Mouse (Mus musculus) left cerebral cortex, adult 8-10 months (tissue): ENCODE results near the gene Klf3. TPM values are rescaled to one million over a fixed set of nuclear protein-coding genes. Genes with fewer than 3 reads are reported as not detected.

Source experiments
- DNase-seq, 2 experiments: peaks; one replicate each; pipeline ENCODE4 v3.0.0; 2022; ENCODE audit warnings: low spot score in 2 of 2
- total RNA-seq, 4 experiments: library from RNA; stranded (reverse); gene quantifications; 2 replicates each; pipeline ENCODE4 v1.2.4; 2022

Klf3 gene
- total RNA-seq, 4 experiments from 2014 or later, result 21.2 to 30.9 (median 27.5) TPM

DNA sequence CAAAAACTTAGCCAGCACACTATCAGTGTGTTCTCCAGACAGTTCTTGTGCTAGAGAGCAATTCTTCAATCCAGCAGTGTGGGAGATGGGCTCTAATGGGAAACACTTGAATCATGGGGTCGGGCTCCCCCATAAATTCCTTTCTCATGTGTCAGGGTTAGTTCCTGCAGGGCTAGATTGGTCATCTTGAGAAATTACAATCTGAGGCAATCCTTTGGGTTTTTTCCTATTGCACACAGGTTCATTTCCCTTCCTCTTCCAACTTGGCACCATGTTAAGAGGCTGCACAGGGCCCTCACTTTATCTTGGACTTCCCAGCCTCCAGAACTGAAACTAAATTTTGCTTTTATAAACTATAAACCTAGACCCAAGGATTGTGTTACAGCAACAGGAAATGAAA lies 31.0 kb downstream of the Klf3 start:
- DNase-seq, result no peak

DNA sequence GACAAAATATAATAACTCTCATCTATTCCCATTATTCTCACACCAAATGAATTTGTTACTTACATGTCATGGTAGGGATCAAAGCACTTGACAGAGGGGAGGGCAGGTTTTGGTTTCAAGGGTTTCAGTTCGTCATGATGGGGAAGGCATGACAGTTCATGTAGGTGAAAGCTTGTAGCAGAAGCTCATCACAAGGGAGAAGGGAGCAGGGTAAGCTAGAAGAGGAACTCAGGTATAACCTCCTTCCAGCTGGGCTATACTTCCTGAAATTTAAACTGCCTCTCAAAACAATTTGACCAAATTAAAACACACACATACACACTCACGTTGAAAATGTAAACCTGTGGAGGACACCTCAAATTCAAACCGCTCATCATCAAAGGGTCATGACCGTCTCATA lies 32.1 kb downstream of the Klf3 start:
- DNase-seq, result no peak

DNA sequence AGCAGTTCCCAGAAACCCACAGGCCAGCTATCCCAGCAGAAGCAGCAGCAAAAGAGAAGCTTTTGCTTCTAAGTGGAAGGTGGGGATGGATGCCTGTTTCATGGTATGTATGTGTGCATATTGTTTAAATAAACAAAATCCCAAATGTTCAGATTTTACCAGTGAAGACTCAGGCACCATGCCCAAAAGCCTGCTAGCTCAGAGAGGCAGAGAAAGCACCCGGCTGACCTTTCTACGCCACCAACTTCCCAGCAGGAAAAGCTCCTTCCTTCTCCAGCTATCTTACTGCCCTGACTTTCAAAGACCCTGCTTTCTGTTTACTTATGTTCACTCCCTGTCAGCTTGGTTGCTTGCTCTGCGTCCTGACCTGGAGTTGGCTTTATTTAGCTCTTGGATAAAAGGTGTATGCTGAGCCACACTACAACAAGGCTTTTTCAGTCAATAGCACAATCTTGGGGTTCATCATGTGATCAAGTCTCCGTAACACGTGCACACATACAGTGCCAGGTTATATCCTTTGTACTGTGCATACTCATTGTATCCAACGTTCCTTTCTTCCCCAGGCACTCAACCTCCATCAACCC lies 35.9 kb downstream of the Klf3 start:
- DNase-seq, result no peak

DNA sequence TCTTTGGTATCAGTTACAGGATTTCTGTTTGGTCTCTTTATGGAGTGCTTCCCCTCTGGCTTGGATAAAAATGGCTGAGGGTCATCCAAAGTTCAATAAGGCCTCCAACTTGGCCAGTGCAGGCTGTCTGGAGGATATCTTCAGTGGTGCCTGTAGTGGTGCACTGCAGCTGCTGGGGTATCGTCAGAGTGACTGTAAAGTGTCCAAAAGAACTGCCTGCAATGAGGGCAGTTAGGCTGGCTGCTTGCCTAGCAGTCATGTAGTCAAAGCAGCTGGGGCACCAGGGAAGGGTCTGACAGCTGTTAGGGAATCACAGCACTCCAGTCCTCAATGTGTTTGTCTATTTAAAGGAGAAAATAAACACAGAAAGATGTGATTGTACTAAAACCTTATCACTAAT lies 36.9 kb downstream of the Klf3 start:
- DNase-seq, result no peak

DNA sequence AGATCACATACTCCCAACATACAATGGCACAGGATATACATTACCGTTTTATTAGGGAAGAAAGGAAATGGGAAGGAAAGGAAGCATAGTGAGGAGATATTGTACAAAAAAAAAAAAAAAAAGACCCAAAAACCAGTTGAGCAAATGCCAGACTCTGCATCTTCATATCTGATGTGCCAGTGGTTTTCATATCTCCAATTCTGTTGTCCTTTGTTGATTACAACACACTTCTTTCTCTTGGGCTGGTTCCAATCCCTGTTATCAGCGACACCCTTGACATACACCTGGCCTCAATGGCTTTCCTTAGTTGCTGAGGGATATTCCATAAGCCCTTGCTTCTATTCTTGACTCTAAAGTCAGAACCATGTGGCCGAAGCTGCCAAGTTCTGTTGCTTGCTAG lies 41.4 kb downstream of the Klf3 start:
- no peak for DNase-seq

DNA sequence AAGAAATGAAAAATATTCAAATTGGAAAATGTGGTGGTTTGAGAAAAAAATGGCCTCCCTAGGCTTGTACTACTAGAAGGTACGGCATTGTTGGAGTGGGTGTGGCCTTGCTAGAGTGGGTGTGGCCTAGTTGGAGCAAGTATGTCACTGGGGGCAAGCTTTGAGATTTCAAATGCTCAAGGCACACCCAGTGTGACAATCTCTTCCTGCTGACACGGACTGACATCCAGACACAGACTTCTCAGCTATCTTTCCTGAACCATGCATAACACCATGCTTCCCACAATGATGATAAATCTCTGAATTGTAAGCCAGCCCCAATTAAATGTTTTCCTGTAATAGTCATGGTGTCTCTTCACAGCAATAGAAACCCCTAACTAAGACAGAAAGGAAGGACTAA lies 44.1 kb downstream of the Klf3 start:
- DNase-seq, result no peak

DNA sequence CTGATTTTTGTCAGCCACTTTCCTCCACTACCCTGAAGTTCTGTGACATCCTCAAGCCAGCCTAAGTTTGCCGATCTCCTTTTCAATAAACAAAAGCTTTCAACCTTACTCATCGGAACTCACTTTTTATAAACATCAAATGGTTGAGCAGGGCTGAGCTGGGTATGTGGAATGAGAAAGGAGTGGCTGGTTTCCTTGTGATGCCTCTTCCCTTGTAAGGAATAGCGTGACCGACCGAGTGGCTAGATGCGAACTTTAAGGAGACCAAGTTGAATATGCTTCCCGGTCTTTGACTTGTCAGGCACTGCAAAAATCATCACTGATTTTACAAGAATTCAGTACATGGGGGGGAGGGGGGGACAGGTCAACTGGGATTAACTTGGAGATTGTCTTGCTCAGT lies 46.7 kb downstream of the Klf3 start:
- no peak for DNase-seq

DNA sequence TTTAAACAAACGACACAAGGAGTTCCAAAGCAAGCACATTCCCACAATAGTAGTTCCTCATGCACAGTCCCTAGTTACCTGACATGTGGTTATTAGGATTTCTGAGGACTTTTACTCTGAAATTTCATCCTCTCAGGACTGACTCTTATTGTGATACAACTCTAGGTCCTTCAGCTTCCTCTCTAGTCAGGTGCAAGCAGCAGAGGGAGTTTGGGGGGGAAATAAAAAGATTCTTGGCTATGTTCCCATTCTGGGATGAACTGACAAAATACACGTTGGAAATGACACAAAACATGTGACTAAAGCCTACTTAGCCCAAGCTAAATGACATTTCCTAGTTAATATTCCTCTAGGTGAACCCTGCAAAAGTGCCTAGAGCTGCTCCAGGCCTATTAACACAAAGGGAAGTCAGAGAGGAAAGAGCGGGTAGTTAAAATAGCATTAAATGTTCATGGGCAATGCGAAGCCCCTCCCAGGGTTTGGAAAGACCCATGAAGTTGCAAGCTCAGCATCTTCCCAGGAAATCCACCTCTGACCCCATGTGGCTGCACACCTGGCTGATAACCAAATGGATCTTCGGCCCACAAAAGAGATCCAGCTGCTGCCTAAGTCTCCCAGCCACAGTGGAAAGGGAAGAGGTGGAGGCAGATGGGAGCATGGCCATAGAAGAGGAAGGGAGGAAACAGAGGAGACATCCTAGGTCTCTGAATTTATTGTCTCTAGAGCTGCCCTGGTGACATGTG lies 49.6 kb downstream of the Klf3 start:
- DNase-seq, result no peak

DNA sequence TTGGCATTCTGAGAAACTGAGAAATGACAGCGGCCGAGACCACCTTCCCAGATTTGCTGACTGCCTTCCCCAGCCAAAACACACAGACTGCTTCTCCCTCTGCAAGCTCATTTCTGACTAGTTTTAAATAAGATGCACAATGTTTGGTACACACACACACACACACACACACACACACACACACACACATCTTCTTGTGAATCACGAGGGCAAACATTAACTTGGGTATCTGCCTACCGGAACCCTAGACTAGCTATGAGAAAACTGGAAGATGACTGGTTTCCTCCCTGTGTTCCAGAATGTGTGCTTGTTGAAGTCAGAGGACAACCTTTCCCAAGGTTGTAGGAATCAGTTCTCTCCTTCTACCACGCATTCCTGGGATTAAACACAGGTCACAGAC lies 50.2 kb downstream of the Klf3 start:
- no peak for DNase-seq

DNA sequence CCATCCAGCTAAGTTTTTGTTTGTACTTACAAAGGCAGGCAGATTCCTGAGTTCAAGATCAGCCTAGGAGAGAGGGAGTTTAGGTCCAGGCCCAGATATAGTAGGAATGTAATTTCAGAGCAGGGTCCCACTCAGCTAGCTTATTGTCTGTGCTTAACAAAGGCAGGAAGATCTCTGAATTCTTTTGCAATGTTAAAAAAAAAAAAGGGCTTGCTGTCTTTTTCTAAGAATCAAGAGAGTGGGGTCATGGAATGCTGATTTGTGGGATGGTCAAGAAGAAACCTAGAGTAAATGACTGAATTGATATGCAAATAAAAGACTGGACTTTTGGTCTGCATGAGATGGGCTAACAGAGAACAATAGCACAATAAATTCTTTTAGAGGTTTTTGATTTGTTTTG lies 52.0 kb downstream of the Klf3 start:
- no peak for DNase-seq

DNA sequence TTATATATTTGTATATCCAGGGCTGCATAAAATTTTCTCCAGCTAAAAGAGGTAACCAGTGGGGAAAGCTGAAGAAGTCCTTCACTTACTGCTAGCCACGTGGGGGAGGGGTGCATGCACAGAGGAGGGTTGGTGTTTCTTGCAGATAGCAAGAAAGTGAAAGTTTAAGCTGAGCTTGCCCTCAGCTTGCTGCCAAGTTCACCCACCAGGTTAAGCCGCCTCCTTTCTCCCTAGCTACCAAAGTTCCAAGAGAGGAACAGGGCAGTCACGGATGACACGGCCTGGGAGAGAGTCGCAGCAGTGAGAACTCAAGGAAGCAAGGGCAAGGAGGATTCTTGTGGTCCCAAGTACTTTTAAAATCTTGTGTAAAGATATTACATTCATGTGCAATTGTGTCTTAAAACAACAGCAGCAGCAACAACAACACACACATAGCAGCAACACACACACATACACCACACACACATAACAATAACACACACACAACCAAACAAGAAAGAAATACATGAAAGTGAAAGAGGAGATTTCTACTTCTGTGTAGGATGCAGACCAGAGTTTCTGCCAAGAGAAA lies 57.8 kb downstream of the Klf3 start:
- no peak for DNase-seq

DNA sequence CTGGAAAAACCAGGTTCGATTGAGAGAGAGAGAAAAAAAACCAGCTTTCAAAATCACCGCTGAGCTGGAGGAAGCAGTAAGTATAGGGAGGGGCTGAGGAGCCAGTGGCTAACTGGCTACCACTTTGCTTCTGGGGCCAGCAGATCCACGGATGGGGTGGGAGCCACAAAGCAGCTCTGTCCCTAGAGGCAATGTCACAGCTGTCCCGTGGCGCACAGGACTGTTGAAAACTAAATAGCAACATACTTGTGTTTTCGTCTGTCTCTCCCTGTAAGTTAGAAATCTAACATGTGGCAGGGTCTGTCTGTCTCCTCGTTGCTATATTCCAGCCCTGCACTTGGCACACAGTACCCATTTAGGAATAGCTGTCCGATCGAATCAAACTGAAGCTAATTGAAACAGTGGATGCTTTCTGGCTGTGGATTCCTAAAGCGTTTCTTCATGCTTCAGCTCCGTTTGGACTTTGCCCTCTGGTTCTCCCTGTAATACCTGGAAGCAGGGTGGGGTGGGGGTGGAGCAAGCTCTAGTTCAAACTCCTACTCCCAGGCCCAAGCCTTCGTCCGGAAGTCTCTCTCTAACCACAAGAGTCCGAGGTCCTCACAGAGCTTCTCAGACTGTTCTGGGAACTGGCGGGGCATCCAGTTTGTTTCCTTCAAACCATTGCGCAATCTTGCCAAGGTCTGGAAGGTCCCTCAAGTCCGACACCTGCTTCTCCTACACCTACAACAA lies 58.4 kb downstream of the Klf3 start:
- DNase-seq, result no peak

DNA sequence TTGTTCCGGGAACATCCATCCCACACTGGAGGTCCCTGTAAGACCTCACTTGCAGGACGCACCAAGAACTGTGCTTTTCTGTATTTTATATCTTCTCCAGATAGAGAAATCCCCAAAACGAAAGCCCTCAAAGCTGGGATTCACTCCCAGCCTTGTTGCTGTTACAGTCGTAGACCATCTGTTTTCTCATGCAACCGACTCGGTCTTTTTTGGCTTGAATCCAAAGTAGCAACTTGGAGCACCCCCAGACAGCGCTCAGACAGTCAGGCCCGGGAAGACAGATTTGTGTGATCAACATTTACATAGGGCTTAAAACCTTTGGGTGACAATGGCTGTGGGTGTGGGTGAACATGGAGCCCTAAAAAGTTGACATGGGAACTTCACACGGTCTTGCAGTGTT lies 59.1 kb downstream of the Klf3 start:
- peak in 1 of 2 experiments; percentile 34 for DNase-seq

DNA sequence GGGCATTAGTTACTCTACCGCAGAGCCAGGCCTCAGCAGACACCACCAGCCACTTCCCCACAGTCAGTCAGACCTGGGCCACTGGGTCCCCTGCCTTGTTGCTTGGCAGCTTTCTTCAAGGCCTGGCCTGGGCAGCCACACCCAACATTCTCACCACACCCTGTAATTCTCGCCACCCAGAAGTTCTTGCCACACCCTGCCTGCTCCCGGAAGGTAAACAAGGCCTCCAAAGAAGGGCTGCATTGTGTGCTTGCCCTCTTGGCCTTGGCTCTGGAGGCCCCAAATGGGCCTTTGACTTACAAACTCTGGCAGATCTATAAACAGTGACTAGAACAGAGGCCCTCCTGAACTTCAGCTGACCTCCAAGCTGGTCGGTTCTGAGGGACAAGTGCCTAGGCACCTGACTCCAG lies 61.5 kb downstream of the Klf3 start:
- no peak for DNase-seq

DNA sequence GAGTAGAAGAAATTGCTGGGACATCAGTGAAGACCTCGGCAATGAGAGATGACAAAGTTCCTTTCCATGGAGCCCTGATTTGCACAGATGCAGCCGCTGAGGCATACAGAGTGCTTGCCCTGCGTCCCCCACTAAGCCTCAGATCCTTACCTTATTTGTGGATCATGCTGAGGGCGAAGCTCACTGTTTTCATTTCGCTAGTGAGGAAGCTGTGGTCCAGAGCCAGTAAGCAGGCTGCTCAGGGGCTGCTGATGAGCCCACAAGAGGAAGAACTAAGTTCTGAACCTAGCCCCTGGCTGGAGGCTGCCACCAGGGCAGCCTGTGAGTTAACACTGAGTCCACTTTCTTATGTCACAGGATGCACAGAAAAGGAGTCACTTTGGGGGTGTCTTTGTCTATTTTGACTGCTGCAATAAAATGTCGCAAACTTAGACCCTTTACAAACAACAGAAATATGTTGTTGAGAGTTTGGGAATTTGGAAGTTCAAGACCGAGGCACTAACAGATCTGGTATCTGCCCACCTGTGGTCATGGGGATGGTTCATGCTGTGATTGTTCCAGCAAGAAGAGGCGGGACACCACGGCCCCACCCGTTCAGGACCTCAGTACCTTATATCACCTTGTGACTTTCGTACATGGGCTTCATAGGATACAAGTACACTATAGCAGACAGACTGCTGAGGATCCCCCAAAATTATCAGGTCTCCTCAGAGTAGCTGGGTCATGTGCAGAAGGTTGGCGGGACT lies 62.2 kb downstream of the Klf3 start:
- no peak for DNase-seq

DNA sequence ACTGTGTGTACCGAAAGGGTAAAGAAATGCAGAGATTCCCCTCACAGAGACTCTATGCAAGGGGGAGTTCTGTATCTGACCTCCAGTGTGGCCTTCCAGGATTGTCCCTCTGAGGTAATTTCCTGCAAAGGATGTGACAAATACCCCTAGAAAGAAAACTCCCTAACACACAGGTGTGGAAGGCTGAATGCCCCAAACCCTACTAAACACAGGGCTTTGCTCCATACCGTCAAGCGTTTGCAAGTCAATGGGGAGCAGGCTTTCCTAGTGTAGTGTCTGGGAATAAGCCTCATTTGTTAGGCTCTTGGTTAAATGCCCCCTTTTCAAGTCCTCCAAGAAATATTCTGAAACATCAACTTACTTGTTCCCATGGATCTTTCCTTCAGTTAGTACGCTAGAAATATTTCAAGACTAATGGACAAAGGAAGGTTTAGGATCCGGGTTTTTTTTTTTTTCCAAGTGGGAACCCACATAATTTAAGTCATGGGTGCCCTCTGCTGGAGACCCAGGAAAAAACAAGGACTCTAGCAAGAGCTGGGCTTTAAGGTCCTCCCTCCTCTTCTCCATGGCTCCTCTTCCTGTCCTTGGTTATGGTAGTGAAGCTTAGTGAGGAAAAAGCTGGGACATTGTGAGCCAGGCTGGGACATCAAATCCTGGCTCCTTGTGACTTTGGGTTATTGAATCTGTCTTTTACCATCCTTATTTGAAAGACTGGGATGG lies 63.3 kb downstream of the Klf3 start:
- DNase-seq, result peak in 1 of 2 experiments; percentile 56

DNA sequence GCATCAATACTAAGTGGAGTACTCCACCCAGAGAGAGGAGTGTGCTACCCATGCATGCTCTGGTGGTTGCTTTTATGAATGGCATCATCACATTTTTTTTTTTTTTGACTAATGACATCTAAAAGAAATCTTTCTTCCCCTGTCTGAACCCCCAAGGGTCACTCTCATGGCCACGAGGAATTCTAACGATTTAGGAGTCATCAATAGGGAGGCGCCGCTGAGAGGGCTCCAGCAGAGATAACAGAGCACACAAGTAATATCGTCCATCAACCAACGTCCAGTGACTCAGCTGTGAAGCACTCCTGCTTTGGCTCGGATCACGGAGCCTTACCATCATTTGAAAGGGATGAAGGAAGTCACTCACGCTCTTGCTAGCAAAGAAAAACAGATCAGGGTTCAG lies 63.9 kb downstream of the Klf3 start:
- DNase-seq, result no peak

DNA sequence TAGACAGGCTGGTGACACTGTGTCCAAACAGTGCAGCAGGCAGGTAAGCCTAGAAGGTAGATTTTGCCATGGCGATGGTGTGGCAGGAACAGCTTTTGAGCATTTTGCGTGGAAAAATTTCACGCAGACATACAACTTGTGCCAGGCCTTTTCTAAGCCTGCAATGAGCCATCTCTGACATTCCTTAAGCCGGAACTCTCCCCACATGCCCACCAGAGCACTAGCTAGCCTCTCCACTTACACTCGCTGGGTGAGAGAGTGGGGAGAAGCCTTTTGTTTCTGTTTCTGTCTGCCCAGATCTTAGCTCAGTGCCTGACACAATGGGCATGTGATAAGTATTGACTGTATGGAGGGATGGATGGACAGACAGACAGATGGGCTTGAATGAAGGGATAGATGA lies 64.4 kb downstream of the Klf3 start:
- no peak for DNase-seq

DNA sequence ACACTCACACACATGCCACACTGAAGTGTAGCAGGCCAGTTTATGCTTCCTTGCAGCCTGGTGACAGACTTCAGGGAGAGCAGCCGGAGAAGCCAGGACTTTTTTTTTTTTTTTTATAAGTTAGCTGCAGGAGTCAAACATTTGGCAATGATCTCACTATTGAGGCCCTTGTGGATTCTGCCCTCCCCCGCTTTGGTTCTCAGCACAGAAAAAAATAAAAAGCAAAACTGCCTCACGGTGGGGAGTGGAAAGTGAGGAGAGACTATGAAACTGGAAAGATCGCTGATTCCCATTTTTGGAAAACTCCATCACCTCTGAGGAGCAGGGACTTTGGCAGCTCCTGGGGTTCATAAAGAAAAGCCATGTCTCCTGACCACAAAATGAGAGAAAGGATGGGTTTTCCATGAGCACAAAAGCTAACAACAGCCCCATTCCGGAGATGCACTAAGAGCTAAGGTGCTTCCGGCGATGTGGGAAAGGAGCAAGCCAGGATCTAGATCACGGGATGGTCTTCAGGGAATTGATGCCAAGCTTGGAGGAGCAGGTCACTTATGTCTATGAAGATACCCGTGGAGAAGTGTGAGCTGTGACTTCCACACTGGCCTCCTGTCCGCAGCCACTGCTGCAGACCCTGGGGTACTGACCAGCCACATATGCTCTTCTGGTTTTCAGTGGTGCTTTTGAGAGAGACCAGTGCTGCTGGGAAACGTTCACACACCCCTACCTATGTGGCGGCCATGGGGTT lies 73.1 kb downstream of the Klf3 start:
- no peak for DNase-seq
